Mouse (Mus musculus) brain, embryonic 14.5 days (tissue): Measurements from ENCODE around the gene Akap13.
"Not testable (repeated sequence)": the region's sequence is repeated elsewhere in the genome, so short reads cannot be mapped to it uniquely, and the experiment has no call there.

ENCODE experiments used
- CTCF ChIP-seq: fragments of 200-500 bp; IDR thresholded peaks from 2 replicates; pipeline ENCODE4 v1.5.1; 2012; ENCODE audit warnings: inconsistent platforms, mild to moderate bottlenecking, moderate library complexity, borderline replicate concordance; ENCODE audit not compliant: insufficient read depth, insufficient read length; ENCODE audit errors: extremely low read depth
- POLR2A ChIP-seq: fragments of 200-500 bp; IDR thresholded peaks from 2 replicates; pipeline ENCODE4 v1.6.1; 2012; ENCODE audit warnings: mild to moderate bottlenecking, inconsistent platforms, borderline replicate concordance; ENCODE audit not compliant: poor library complexity, insufficient read depth, insufficient read length, severe bottlenecking; ENCODE audit errors: extremely low read depth

- not testable (repeated sequence) for TF ChIP-seq CTCF, POLR2A
These were observed 306.9 kb downstream of the Akap13 start for GRCm38 (mm10) chr7:75762225-75762624.
